Mouse (Mus musculus) brain, embryonic 14.5 days (tissue): ENCODE results near the gene Mmel1.

Source experiments
- CTCF ChIP-seq: fragments of 200-500 bp; IDR thresholded peaks from 2 replicates; pipeline ENCODE4 v1.5.1; 2012; ENCODE audit warnings: inconsistent platforms, mild to moderate bottlenecking, moderate library complexity, borderline replicate concordance; ENCODE audit not compliant: insufficient read depth, insufficient read length; ENCODE audit errors: extremely low read depth
- POLR2A ChIP-seq: fragments of 200-500 bp; IDR thresholded peaks from 2 replicates; pipeline ENCODE4 v1.6.1; 2012; ENCODE audit warnings: mild to moderate bottlenecking, inconsistent platforms, borderline replicate concordance; ENCODE audit not compliant: poor library complexity, insufficient read depth, insufficient read length, severe bottlenecking; ENCODE audit errors: extremely low read depth

DNA sequence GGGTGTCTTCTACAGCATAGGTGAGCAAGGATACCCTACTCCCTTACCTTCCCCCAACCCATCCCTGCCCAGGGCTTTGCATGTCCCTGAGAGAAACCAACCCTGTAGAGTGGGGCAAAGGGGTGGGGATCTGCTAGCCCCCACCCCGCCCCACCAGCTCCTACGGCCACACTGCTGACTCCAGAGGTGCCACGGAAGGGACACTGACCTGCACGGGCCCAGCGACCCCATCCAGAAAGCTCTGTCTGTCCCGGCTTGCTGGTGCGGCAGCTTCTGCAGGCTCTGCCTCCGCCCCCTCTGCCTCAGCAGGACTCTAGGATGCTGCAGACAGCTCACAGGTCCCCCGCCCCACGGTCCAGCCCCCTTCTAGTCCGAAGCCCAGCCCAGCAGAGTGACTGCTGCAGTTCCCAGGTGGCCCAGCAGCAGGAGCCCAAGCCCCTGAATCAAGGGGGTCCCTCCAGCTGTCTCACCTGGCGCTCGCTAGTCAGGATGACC is 2.4 kb downstream of the Mmel1 start:
- TF ChIP-seq POLR2A = no peak
- TF ChIP-seq CTCF = peak; percentile 34; the same call in 1 of the 2 replicates
